Mouse (Mus musculus) MEL (cell line): Measurements from ENCODE around the gene Pabpc1l. TPM values are rescaled to one million over a fixed set of nuclear protein-coding genes. Genes with fewer than 3 reads are reported as not detected.

ENCODE experiments used
- DNase-seq: peaks from one replicate; pipeline ENCODE4 v3.0.0; 2011; ENCODE audit warnings: low read depth, low spot score
- H3K27ac ChIP-seq: 2 replicates; pipeline ENCODE4 v1.5.1; 2012; ENCODE audit warnings: low read depth, mild to moderate bottlenecking, control low read depth, low read length, moderate library complexity; ENCODE audit not compliant: control insufficient read depth
- H3K27me3 ChIP-seq, 2 experiments: fragments of 150-350 bp in 1 of 2; sonication (generic) in 1 of 2; 2 replicates each; pipeline ENCODE4 v1.6.1; 2012; ENCODE audit warnings: low read length in 2 of 2, mild to moderate bottlenecking in 2 of 2, improper control_type of control experiment in 1 of 2, moderate library complexity in 1 of 2; ENCODE audit not compliant: insufficient read depth in 2 of 2, control insufficient read depth in 1 of 2
- H3K36me3 ChIP-seq, 2 experiments: 2 replicates each; pipeline ENCODE4 v1.6.1; 2012 to 2014; ENCODE audit warnings: low read length in 2 of 2, improper control_type of control experiment in 1 of 2, inconsistent platforms in 1 of 2, mild to moderate bottlenecking in 1 of 2; ENCODE audit not compliant: insufficient read depth in 2 of 2, control insufficient read depth in 1 of 2
- H3K4me1 ChIP-seq, 2 experiments: fragments of 150-350 bp in 1 of 2; sonication (generic) in 1 of 2; 2 replicates each; pipeline ENCODE4 v1.6.1; 2012; ENCODE audit warnings: low read length in 2 of 2, improper control_type of control experiment in 1 of 2, mild to moderate bottlenecking in 1 of 2; ENCODE audit not compliant: insufficient read depth in 2 of 2, control insufficient read depth in 1 of 2
- H3K4me3 ChIP-seq, 2 experiments: fragments of 150-350 bp in 1 of 2; sonication (generic) in 1 of 2; 2 replicates each; pipeline ENCODE4 v1.5.1; 2012; ENCODE audit warnings: low read depth in 2 of 2, low read length in 2 of 2, mild to moderate bottlenecking in 2 of 2, moderate library complexity in 2 of 2, control low read depth in 1 of 2, improper control_type of control experiment in 1 of 2; ENCODE audit not compliant: control insufficient read depth in 1 of 2, insufficient read depth in 1 of 2
- H3K79me2 ChIP-seq: 2 replicates; pipeline ENCODE4 v1.6.1; 2012; ENCODE audit warnings: mild to moderate bottlenecking, low read length, moderate library complexity; ENCODE audit not compliant: control insufficient read depth, poor library complexity, insufficient read depth
- H3K9ac ChIP-seq: 2 replicates; pipeline ENCODE4 v1.6.1; 2012; ENCODE audit warnings: low read depth, mild to moderate bottlenecking, control low read depth, low read length, moderate library complexity; ENCODE audit not compliant: control insufficient read depth, poor library complexity, severe bottlenecking
- H3K9me3 ChIP-seq: fragments of 150-350 bp; sonication (generic); replicated peaks from 2 replicates; pipeline ENCODE4 v1.6.1; 2012; ENCODE audit warnings: mild to moderate bottlenecking, low read length, improper control_type of control experiment, moderate library complexity; ENCODE audit not compliant: insufficient read depth
- CHD1 ChIP-seq: IDR thresholded peaks from 2 replicates; pipeline ENCODE4 v1.6.1; 2012; ENCODE audit warnings: low read depth, mild to moderate bottlenecking, inconsistent platforms, low read length, improper control_type of control experiment
- CHD2 ChIP-seq: IDR thresholded peaks from 2 replicates; pipeline ENCODE4 v1.6.1; 2011; ENCODE audit warnings: low read length, improper control_type of control experiment
- CTCF ChIP-seq, 3 experiments: IDR thresholded peaks in 2 of 3; conservative IDR thresholded peaks in 1 of 3; 2 replicates each; pipeline ENCODE4 v1.5.1; 2011 to 2012; ENCODE audit warnings: low read length in 3 of 3, low read depth in 2 of 3, mild to moderate bottlenecking in 2 of 3, improper control_type of control experiment in 1 of 3, inconsistent platforms in 1 of 3, mixed read lengths in 1 of 3, moderate library complexity in 1 of 3; ENCODE audit not compliant: control insufficient read depth in 1 of 3, insufficient read depth in 1 of 3, poor library complexity in 1 of 3, severe bottlenecking in 1 of 3
- E2F4 ChIP-seq: IDR thresholded peaks from 2 replicates; pipeline ENCODE4 v1.6.1; 2011; ENCODE audit warnings: low read depth, low read length, improper control_type of control experiment, borderline replicate concordance
- ELF1 ChIP-seq: IDR thresholded peaks from 2 replicates; pipeline ENCODE4 v1.6.1; 2014; ENCODE audit warnings: low read depth, mild to moderate bottlenecking, inconsistent platforms, low read length, improper control_type of control experiment, moderate library complexity
- EP300 ChIP-seq, 2 experiments: IDR thresholded peaks; 2 replicates each; pipeline ENCODE4 v1.6.1; 2011; ENCODE audit warnings: improper control_type of control experiment in 2 of 2, low read length in 2 of 2, low read depth in 1 of 2, mild to moderate bottlenecking in 1 of 2
- GATA1 ChIP-seq: IDR thresholded peaks from 2 replicates; pipeline ENCODE4 v1.6.1; 2011; ENCODE audit warnings: low read depth, low read length, improper control_type of control experiment
- HCFC1 ChIP-seq: IDR thresholded peaks from 2 replicates; pipeline ENCODE4 v1.6.1; 2012; ENCODE audit warnings: low read depth, mild to moderate bottlenecking, inconsistent platforms, low read length, improper control_type of control experiment, moderate library complexity
- JUND ChIP-seq: IDR thresholded peaks from 2 replicates; pipeline ENCODE4 v1.6.1; 2011; ENCODE audit warnings: low read depth, mild to moderate bottlenecking, improper control_type of control experiment, low read length
- KAT2A ChIP-seq: conservative IDR thresholded peaks from 2 replicates; pipeline ENCODE4 v1.6.1; 2012; ENCODE audit warnings: low read depth, low read length, improper control_type of control experiment, inconsistent platforms
- MAX ChIP-seq: IDR thresholded peaks from 2 replicates; pipeline ENCODE4 v1.6.1; 2011; ENCODE audit warnings: low read length, improper control_type of control experiment
- MAZ ChIP-seq: IDR thresholded peaks from 2 replicates; pipeline ENCODE4 v1.6.1; 2012; ENCODE audit warnings: low read depth, mild to moderate bottlenecking, inconsistent platforms, low read length, improper control_type of control experiment
- MYB ChIP-seq: IDR thresholded peaks from 2 replicates; pipeline ENCODE4 v1.6.1; 2011; ENCODE audit warnings: mild to moderate bottlenecking, low read depth, low read length, improper control_type of control experiment
- MYC ChIP-seq: IDR thresholded peaks from 2 replicates; pipeline ENCODE4 v1.6.1; 2011; ENCODE audit warnings: low read depth, mild to moderate bottlenecking, low read length, improper control_type of control experiment, moderate library complexity
- POLR2A ChIP-seq, 2 experiments: IDR thresholded peaks; 2 replicates each; pipeline ENCODE4 v1.6.1; 2011 to 2012; ENCODE audit warnings: low read length in 2 of 2, mild to moderate bottlenecking in 2 of 2, control low read depth in 1 of 2, improper control_type of control experiment in 1 of 2, low read depth in 1 of 2, moderate library complexity in 1 of 2; ENCODE audit not compliant: control insufficient read depth in 1 of 2, insufficient read depth in 1 of 2, poor library complexity in 1 of 2
- POLR2AphosphoS5 ChIP-seq: IDR thresholded peaks from 2 replicates; pipeline ENCODE4 v1.6.1; 2012; ENCODE audit warnings: low read depth, borderline replicate concordance, mild to moderate bottlenecking, inconsistent platforms, low read length, moderate library complexity, mixed read lengths
- RCOR1 ChIP-seq: IDR thresholded peaks from 2 replicates; pipeline ENCODE4 v1.6.1; 2012; ENCODE audit warnings: low read depth, mild to moderate bottlenecking, inconsistent platforms, low read length, improper control_type of control experiment
- SMC3 ChIP-seq: IDR thresholded peaks from 2 replicates; pipeline ENCODE4 v1.6.1; 2011; ENCODE audit warnings: low read depth, low read length, improper control_type of control experiment
- TBP ChIP-seq: IDR thresholded peaks from 2 replicates; pipeline ENCODE4 v1.8.0; 2011; ENCODE audit warnings: low read depth, low read length, improper control_type of control experiment
- TCF12 ChIP-seq: IDR thresholded peaks from 2 replicates; pipeline ENCODE4 v1.6.1; 2014; ENCODE audit warnings: low read depth, mild to moderate bottlenecking, inconsistent platforms, low read length, improper control_type of control experiment, moderate library complexity
- UBTF ChIP-seq: IDR thresholded peaks from 2 replicates; pipeline ENCODE4 v1.6.1; 2012; ENCODE audit warnings: low read depth, mild to moderate bottlenecking, inconsistent platforms, low read length, improper control_type of control experiment, moderate library complexity, borderline replicate concordance; ENCODE audit not compliant: insufficient read depth
- USF1 ChIP-seq: IDR thresholded peaks from 2 replicates; pipeline ENCODE4 v1.6.1; 2014; ENCODE audit warnings: low read depth, mild to moderate bottlenecking, inconsistent platforms, low read length, improper control_type of control experiment, moderate library complexity
- USF2 ChIP-seq, 2 experiments: IDR thresholded peaks; 2 replicates each; pipeline ENCODE4 v1.6.1; 2011 to 2012; ENCODE audit warnings: improper control_type of control experiment in 2 of 2, low read length in 2 of 2, borderline replicate concordance in 1 of 2, inconsistent platforms in 1 of 2, low read depth in 1 of 2, mild to moderate bottlenecking in 1 of 2; ENCODE audit not compliant: insufficient read depth in 1 of 2
- ZC3H11A ChIP-seq: IDR thresholded peaks from 2 replicates; pipeline ENCODE4 v1.6.1; 2012; ENCODE audit warnings: low read depth, mild to moderate bottlenecking, inconsistent platforms, low read length, improper control_type of control experiment
- ZKSCAN1 ChIP-seq: IDR thresholded peaks from 2 replicates; pipeline ENCODE4 v1.6.1; 2012; ENCODE audit warnings: low read depth, mild to moderate bottlenecking, inconsistent platforms, low read length, improper control_type of control experiment, moderate library complexity
- ZNF384 ChIP-seq: IDR thresholded peaks from 2 replicates; pipeline ENCODE4 v1.6.1; 2012; ENCODE audit warnings: low read depth, mild to moderate bottlenecking, inconsistent platforms, low read length, improper control_type of control experiment
- polyA plus RNA-seq, 2 experiments: library from polyadenylated mRNA; stranded (reverse) in 1 of 2; unstranded in 1 of 2; fragments of >175 nt in 1 of 2; fragments of >200 nt in 1 of 2; gene quantifications; 2 replicates each; pipeline versions ENCODE4 v1.2.1 to v1.2.4; 2012; ENCODE audit warnings: low replicate concordance in 2 of 2, low read depth in 1 of 2; ENCODE audit not compliant: insufficient read length in 2 of 2, insufficient read depth in 1 of 2, missing spikeins in 1 of 2
- total RNA-seq: library from RNA; depleted of rRNA; stranded (reverse); fragments of 300-350 nt; gene quantifications from 2 replicates; pipeline ENCODE4 v1.2.3, GENCODE M21; 2012

The Pabpc1l gene
- total and polyA plus RNA-seq, 3 experiments = 0.27 to 0.40 TPM; not detected in 1

DNA sequence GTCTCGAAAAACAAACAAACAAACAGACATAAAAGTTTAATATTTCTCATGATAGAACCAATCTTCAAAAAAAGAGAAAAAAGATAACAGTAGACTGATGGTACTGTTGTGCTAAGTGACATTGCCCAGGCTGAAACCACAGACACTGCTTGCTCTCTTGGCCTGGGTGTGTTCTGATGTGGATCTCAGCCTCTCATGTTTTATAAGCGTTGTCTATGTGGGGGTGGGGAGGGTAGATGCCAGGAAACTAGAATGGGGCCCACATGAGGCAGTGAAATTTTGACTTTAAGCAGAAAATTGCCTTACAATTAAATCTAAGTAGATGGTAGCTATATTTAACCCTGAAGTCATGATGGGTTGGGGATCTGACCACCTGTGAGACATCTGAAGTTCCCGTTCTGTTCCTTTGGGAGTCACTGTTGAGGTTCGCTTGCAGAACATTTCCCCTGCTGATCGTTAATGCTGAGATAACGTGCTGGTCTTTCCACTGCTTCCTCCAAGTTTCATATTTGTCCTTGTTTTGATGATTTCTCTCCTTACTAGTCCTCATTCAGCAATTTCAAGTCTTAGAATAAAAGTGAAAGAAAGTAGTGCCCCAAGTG lies 62.3 kb downstream of the Pabpc1l start:
- DNase-seq = no peak
- Histone ChIP-seq H3K27me3 (no peaks in the 10 kb centered on the region), H3K4me3 (no peak overlapping the region), H3K36me3 (peaks cover 13 to 14% of the 10 kb centered on the region in 2 experiments)
- TF ChIP-seq TBP = no peak
- no peak for TF ChIP-seq POLR2A (IDR thresholded peaks at IDR 0.05; ENCODE audit: control insufficient read depth in 1 of 2, insufficient read depth in 1 of 2, low read depth in 1 of 2, low read length in 2 of 2, poor library complexity in 1 of 2)
- TF ChIP-seq ZNF384 = no peak
- TF ChIP-seq GATA1 = no peak
- no peak for TF ChIP-seq ELF1
- TF ChIP-seq KAT2A = no peak
- TF ChIP-seq TCF12 = no peak
- no peak for TF ChIP-seq UBTF
- no peak for TF ChIP-seq HCFC1
- TF ChIP-seq JUND = no peak
- no peak for TF ChIP-seq CTCF (IDR thresholded peaks at IDR 0.05 in 2 of 3, conservative IDR thresholded peaks at IDR 0.05 in 1 of 3; ENCODE audit: control insufficient read depth in 1 of 3, insufficient read depth in 1 of 3, low read depth in 2 of 3, low read length in 3 of 3, poor library complexity in 1 of 3, severe bottlenecking in 1 of 3)
- no peak for TF ChIP-seq MYC
- no peak for TF ChIP-seq USF2 (IDR thresholded peaks at IDR 0.05; ENCODE audit: borderline replicate concordance in 1 of 2, insufficient read depth in 1 of 2, low read depth in 1 of 2, low read length in 2 of 2)
- no peak for TF ChIP-seq MAX
- TF ChIP-seq EP300 (IDR thresholded peaks at IDR 0.05; ENCODE audit: low read depth in 1 of 2, low read length in 2 of 2) = no peak
- no peak for TF ChIP-seq ZC3H11A
- TF ChIP-seq POLR2AphosphoS5 = no peak
- TF ChIP-seq E2F4 = no peak
- TF ChIP-seq, all 39 proteins: peak for 0
- H3K79me2 ChIP-seq = peaks cover 1% of the 10 kb centered on the region; the same call in 1 of the 2 replicates
- no peak overlapping the region for H3K27ac ChIP-seq
- H3K9me3 ChIP-seq = no peaks in the 10 kb centered on the region
- H3K9ac ChIP-seq = no peak overlapping the region
- peaks cover 12 to 13% of the 10 kb centered on the region in 2 experiments for H3K4me1 ChIP-seq

DNA sequence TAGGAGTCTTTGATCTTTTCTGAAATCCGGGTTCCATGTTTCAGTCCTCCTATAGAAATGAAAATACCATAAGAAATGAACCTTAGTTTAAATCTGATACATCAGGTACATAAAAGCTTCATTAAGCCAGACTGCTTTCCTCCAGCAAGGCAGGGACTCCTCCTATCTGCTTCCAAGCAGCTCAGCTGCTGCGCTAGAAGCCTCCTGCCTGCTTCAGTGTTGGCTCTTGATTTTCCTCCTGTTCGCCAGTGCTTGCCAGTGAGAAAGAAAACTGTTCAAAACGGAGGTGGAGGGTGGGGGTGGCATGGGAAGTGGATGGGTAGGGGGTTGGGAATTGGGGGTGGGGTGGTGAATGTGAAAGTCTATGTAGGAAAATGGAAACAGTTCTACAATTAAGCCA lies 64.3 kb downstream of the Pabpc1l start:
- no peaks in the 10 kb centered on the region for H3K79me2 ChIP-seq
- peaks cover 2 to 11% of the 10 kb centered on the region in 2 experiments for H3K36me3 ChIP-seq
- H3K9me3 ChIP-seq = no peaks in the 10 kb centered on the region
- no peak overlapping the region for H3K9ac ChIP-seq
- peaks cover 2% of the 10 kb centered on the region in 2 experiments for H3K4me1 ChIP-seq
- no peak overlapping the region for H3K27ac ChIP-seq
- H3K27me3 ChIP-seq = no peaks in the 10 kb centered on the region
- TF ChIP-seq USF1 = no peak
- TF ChIP-seq MAX = no peak
- TF ChIP-seq UBTF = no peak
- TF ChIP-seq ZC3H11A = no peak
- no peak for TF ChIP-seq USF2 (IDR thresholded peaks at IDR 0.05; ENCODE audit: borderline replicate concordance in 1 of 2, insufficient read depth in 1 of 2, low read depth in 1 of 2, low read length in 2 of 2)
- no peak for TF ChIP-seq ZKSCAN1
- no peak for TF ChIP-seq CHD1
- no peak for TF ChIP-seq EP300 (IDR thresholded peaks at IDR 0.05; ENCODE audit: low read depth in 1 of 2, low read length in 2 of 2)
- TF ChIP-seq TCF12 = no peak
- no peak for TF ChIP-seq MAZ
- no peak for TF ChIP-seq MYB
- TF ChIP-seq HCFC1 = no peak
- TF ChIP-seq SMC3 = no peak
- TF ChIP-seq RCOR1 = no peak
- TF ChIP-seq CHD2 = no peak
- no peak for DNase-seq
- H3K4me3 ChIP-seq = no peak overlapping the region
